27 mouse cellular contexts compared by ENCODE assay signal in genomic region chr12:40023918-40024317, GRCm38 (mm10). TPM values are rescaled to one million over a fixed set of nuclear protein-coding genes. Genes with fewer than 3 reads are reported as not detected.
DNase-seq lines count a peak whose midpoint lies in the region; ATAC-seq and TF ChIP-seq lines count a peak whose summit lies in the region.
"Had no signal": no experiment of that assay in that cellular context is flagged by ENCODE, and none has a peak within 500 bp of the region (broad histone marks: within the 10 kb centered on the region; RNA-seq: fewer than 3 reads in every experiment).

No protein-coding gene starts in this region.

- no peak overlapping the region for H3K4me2 ChIP-seq in liver, embryonic 13.5 days
- no peak overlapping the region for H3K4me2 ChIP-seq in liver, postnatal 0 days (ENCODE audit: low read depth, low read length)
- H3K4me2 ChIP-seq in intestine, embryonic 15.5 days (replicated peaks): no peak overlapping the region
- H3K4me2 ChIP-seq in liver, embryonic 14.5 days (ENCODE audit: low read depth): no peak overlapping the region
- H3K4me2 ChIP-seq in midbrain, embryonic 15.5 days: no peak overlapping the region
- H3K4me2 ChIP-seq: embryonic facial prominence, embryonic 13.5 days; forebrain, embryonic 13.5 days; heart, embryonic 11.5 days; hindbrain, embryonic 12.5 days; hindbrain, embryonic 15.5 days had no signal

- no peak overlapping the region for H3K4me3 ChIP-seq in liver, embryonic 13.5 days (replicated peaks)
- no peak overlapping the region for H3K4me3 ChIP-seq in liver, postnatal 0 days (ENCODE audit: low read depth, low read length)
- no peak overlapping the region for H3K4me3 ChIP-seq in intestine, embryonic 15.5 days (replicated peaks)
- no peak overlapping the region for H3K4me3 ChIP-seq in liver, embryonic 14.5 days (ENCODE audit: insufficient read depth in 1 of 2, low read depth in 2 of 2, low read length in 2 of 2)
- H3K4me3 ChIP-seq in midbrain, embryonic 15.5 days: no peak overlapping the region
- H3K4me3 ChIP-seq: embryonic facial prominence, embryonic 10.5 days; embryonic facial prominence, embryonic 13.5 days; erythroblast, embryonic 14.5 days; forebrain, embryonic 10.5 days; forebrain, embryonic 13.5 days; gastrocnemius, adult 2 months; hindbrain, embryonic 12.5 days; hindbrain, embryonic 15.5 days had no signal

- no peak for TF ChIP-seq CTCF in liver, postnatal 0 days (IDR thresholded peaks at IDR 0.05; ENCODE audit: low read depth)
- TF ChIP-seq CTCF in liver, embryonic 14.5 days (IDR thresholded peaks at IDR 0.05; ENCODE audit: low read depth): no peak

- no peak for TF ChIP-seq EP300 in liver, postnatal 0 days (IDR thresholded peaks at IDR 0.05; ENCODE audit: low read depth)
- TF ChIP-seq EP300 in liver, embryonic 14.5 days (IDR thresholded peaks at IDR 0.05; ENCODE audit: low read depth): 0 out of 2 replicates have a peak, but pooled peaks have one; percentile 13

- no peaks in the 10 kb centered on the region for H3K27me3 ChIP-seq in liver, embryonic 13.5 days
- H3K27me3 ChIP-seq in liver, postnatal 0 days (ENCODE audit: insufficient read depth, low read length): no peaks in the 10 kb centered on the region
- no peaks in the 10 kb centered on the region for H3K27me3 ChIP-seq in intestine, embryonic 15.5 days (replicated peaks)
- no peaks in the 10 kb centered on the region for H3K27me3 ChIP-seq in liver, embryonic 14.5 days (ENCODE audit: control insufficient read depth, insufficient read depth, low read length)
- no peaks in the 10 kb centered on the region for H3K27me3 ChIP-seq in midbrain, embryonic 15.5 days (replicated peaks)
- H3K27me3 ChIP-seq: embryonic facial prominence, embryonic 13.5 days; forebrain, embryonic 13.5 days; hindbrain, embryonic 12.5 days; hindbrain, embryonic 15.5 days had no signal

- H3K27ac ChIP-seq in liver, embryonic 13.5 days: 0 out of 2 replicates have a peak overlapping the region, but pooled peaks have one; percentile 62
- no peak overlapping the region for H3K27ac ChIP-seq in liver, postnatal 0 days (ENCODE audit: low read depth)
- H3K27ac ChIP-seq in intestine, embryonic 15.5 days: no peak overlapping the region
- no peak overlapping the region for H3K27ac ChIP-seq in liver, embryonic 14.5 days
- H3K27ac ChIP-seq in midbrain, embryonic 15.5 days: no peak overlapping the region
- H3K27ac ChIP-seq: embryonic facial prominence, embryonic 10.5 days; embryonic facial prominence, embryonic 13.5 days; forebrain, embryonic 10.5 days; forebrain, embryonic 13.5 days; gastrocnemius, adult 2 months; hindbrain, embryonic 12.5 days; hindbrain, embryonic 15.5 days had no signal

- no peak for DNase-seq in liver, embryonic 13.5 days
- no peak for DNase-seq in liver, postnatal 0 days
- DNase-seq in liver, embryonic 14.5 days (ENCODE audit: low read depth in 3 of 3, low spot score in 3 of 3): no peak
- no peak for DNase-seq in gastrocnemius, adult 18-20 months (ENCODE audit: low spot score)
- DNase-seq: adrenal gland, adult 8-10 months; adrenal gland, postnatal 25 days; cerebellum, adult 11-12 months; cerebellum, adult 8-10 months; cerebellum, postnatal 10 days; cerebellum, postnatal 36 days; embryo, embryonic 11 days; gastrocnemius, adult 2 months; gastrocnemius, postnatal 14 days; heart, adult 11 months had no signal

- ATAC-seq in liver, embryonic 13.5 days (ENCODE audit: low read depth): no peak
- ATAC-seq in liver, postnatal 0 days: no peak
- peak; percentile 65 for ATAC-seq in intestine, embryonic 15.5 days
- ATAC-seq in liver, embryonic 14.5 days (ENCODE audit: insufficient read depth): no peak
- no peak for ATAC-seq in midbrain, embryonic 15.5 days (replicated peaks)
- ATAC-seq: activated CD4-positive, CD25-positive, alpha-beta regulatory T cell, adult 4 months; CD4-positive, CD25-positive, alpha-beta regulatory T cell, adult 4 months; forebrain, embryonic 13.5 days; forebrain, embryonic 16.5 days had no signal

- WGBS in liver, embryonic 13.5 days (ENCODE audit: insufficient replicate concordance): 32% methylated on average over 2 of the region's 2 CpGs
- 54% methylated on average over 2 of the region's 2 CpGs for WGBS in liver, postnatal 0 days (ENCODE audit: insufficient replicate concordance)
- WGBS in intestine, embryonic 15.5 days: 61% methylated on average over 2 of the region's 2 CpGs
- WGBS in liver, embryonic 14.5 days (ENCODE audit: insufficient replicate concordance): 30% methylated on average over 2 of the region's 2 CpGs
- 93% methylated on average over 2 of the region's 2 CpGs for WGBS in midbrain, embryonic 15.5 days

- H3K9me3 ChIP-seq in liver, embryonic 13.5 days (replicated peaks): no peaks in the 10 kb centered on the region
- no peaks in the 10 kb centered on the region for H3K9me3 ChIP-seq in liver, postnatal 0 days (ENCODE audit: low read length)
- H3K9me3 ChIP-seq in intestine, embryonic 15.5 days: no peaks in the 10 kb centered on the region
- no peaks in the 10 kb centered on the region for H3K9me3 ChIP-seq in liver, embryonic 14.5 days (ENCODE audit: control insufficient read depth, low read length)
- no peaks in the 10 kb centered on the region for H3K9me3 ChIP-seq in midbrain, embryonic 15.5 days
- H3K9me3 ChIP-seq: embryonic facial prominence, embryonic 10.5 days; embryonic facial prominence, embryonic 13.5 days; forebrain, embryonic 10.5 days; forebrain, embryonic 13.5 days; hindbrain, embryonic 12.5 days; hindbrain, embryonic 15.5 days had no signal

- H3K36me3 ChIP-seq in liver, embryonic 13.5 days: no peaks in the 10 kb centered on the region
- no peaks in the 10 kb centered on the region for H3K36me3 ChIP-seq in liver, postnatal 0 days (replicated peaks; ENCODE audit: insufficient read depth, low read length)
- no peaks in the 10 kb centered on the region for H3K36me3 ChIP-seq in intestine, embryonic 15.5 days
- H3K36me3 ChIP-seq in liver, embryonic 14.5 days (replicated peaks; ENCODE audit: control insufficient read depth, insufficient read depth, low read depth): no peaks in the 10 kb centered on the region
- no peaks in the 10 kb centered on the region for H3K36me3 ChIP-seq in midbrain, embryonic 15.5 days (replicated peaks)
- H3K36me3 ChIP-seq: embryonic facial prominence, embryonic 10.5 days; embryonic facial prominence, embryonic 13.5 days; forebrain, embryonic 10.5 days; hindbrain, embryonic 12.5 days; hindbrain, embryonic 15.5 days had no signal

- H3K4me1 ChIP-seq in liver, embryonic 13.5 days (replicated peaks): peaks cover 61% of the 10 kb centered on the region
- H3K4me1 ChIP-seq in liver, postnatal 0 days (ENCODE audit: insufficient read depth): peaks cover 13% of the 10 kb centered on the region; the same call in 1 of the 2 replicates
- no peaks in the 10 kb centered on the region; the same call in 1 of the 2 replicates for H3K4me1 ChIP-seq in intestine, embryonic 15.5 days (replicated peaks)
- H3K4me1 ChIP-seq in liver, embryonic 14.5 days (replicated peaks; ENCODE audit: control insufficient read depth in 2 of 2, insufficient read depth in 2 of 2, low read length in 1 of 2): peaks cover 31 to 32% of the 10 kb centered on the region in 2 experiments
- H3K4me1 ChIP-seq in midbrain, embryonic 15.5 days: no peaks in the 10 kb centered on the region
- H3K4me1 ChIP-seq: embryonic facial prominence, embryonic 10.5 days; embryonic facial prominence, embryonic 13.5 days; forebrain, embryonic 13.5 days; hindbrain, embryonic 12.5 days; hindbrain, embryonic 15.5 days had no signal

- no peak overlapping the region for H3K9ac ChIP-seq in liver, embryonic 13.5 days
- no peak overlapping the region for H3K9ac ChIP-seq in liver, postnatal 0 days (replicated peaks)
- H3K9ac ChIP-seq in intestine, embryonic 15.5 days: no peak overlapping the region
- no peak overlapping the region for H3K9ac ChIP-seq in liver, embryonic 14.5 days (replicated peaks)
- H3K9ac ChIP-seq in midbrain, embryonic 15.5 days: no peak overlapping the region
- H3K9ac ChIP-seq: embryonic facial prominence, embryonic 13.5 days; forebrain, embryonic 13.5 days; hindbrain, embryonic 12.5 days; hindbrain, embryonic 15.5 days had no signal

RNA-seq across cellular contexts. Expression of gene Arl4a, which starts 13.9 kb away (rescaled TPM):
- polyA plus RNA-seq in liver, embryonic 13.5 days (2015; fragmentation: Nextera tagmentation; extraction: Ambion mirVana): 90.0 and 92.8 TPM in 2 replicates
- 59.9 and 64.7 TPM in 2 replicates for polyA plus RNA-seq in liver, postnatal 0 days (2015; fragmentation: Nextera tagmentation; extraction: Ambion mirVana)
- 67.9 and 74.1 TPM in 2 replicates for polyA plus RNA-seq in intestine, embryonic 15.5 days (2015; fragmentation: Nextera tagmentation; extraction: Ambion mirVana)
- 22.6 and 39.5 TPM in 2 replicates for polyA plus RNA-seq in liver, embryonic 14.5 days (2012; rRNA removed)
- polyA plus RNA-seq in liver, embryonic 14.5 days (2014; fragmentation: Nextera tagmentation; extraction: Ambion mirVana): 83.6 and 91.3 TPM in 2 replicates
- 114 and 116 TPM in 2 replicates for polyA plus RNA-seq in midbrain, embryonic 15.5 days (2015; fragmentation: Nextera tagmentation; extraction: Ambion mirVana)
- total RNA-seq in gastrocnemius, adult 18-20 months (2021): 10 to 100 TPM; 21.9 to 23.0 TPM
